Mouse (Mus musculus) brain, adult 2 months (tissue): ENCODE measurements at regions not wholly inside any gene's neighbourhood (a gene's known extent, or its start where the extent isn't known, plus 50 kb on each side); places are given as distances from the start of the nearest gene placed in this dataset.

Experiments
- DNase-seq: peaks from one replicate; pipeline ENCODE4 v3.0.0; 2011; ENCODE audit warnings: low read depth, low spot score

GRCm38 (mm10) chr5:119563510-119564351 is 106.7 kb upstream of the Tbx3 start:
- peak; percentile 5 for DNase-seq

- DNase-seq = no peak
These were observed 102.8 kb upstream of the Tbx3 start for GRCm38 (mm10) chr5:119567639-119568038.

GRCm38 (mm10) chr5:119570054-119570453 is 100.4 kb upstream of the Tbx3 start:
- DNase-seq = no peak

- no peak for DNase-seq
These were observed 98.8 kb upstream of the Tbx3 start for GRCm38 (mm10) chr5:119571644-119572043.

- no peak for DNase-seq
These were observed 95.3 kb upstream of the Tbx3 start for GRCm38 (mm10) chr5:119575124-119575523.

GRCm38 (mm10) chr5:119579288-119579687 is 91.2 kb upstream of the Tbx3 start:
- no peak for DNase-seq

- no peak for DNase-seq
These were observed 90.7 kb upstream of the Tbx3 start for GRCm38 (mm10) chr5:119579806-119580205.

- DNase-seq = no peak
These were observed 90.1 kb upstream of the Tbx3 start for GRCm38 (mm10) chr5:119580395-119580794.

GRCm38 (mm10) chr5:119580798-119581197 is 89.7 kb upstream of the Tbx3 start:
- DNase-seq = no peak

GRCm38 (mm10) chr5:119584389-119584788 is 86.1 kb upstream of the Tbx3 start:
- DNase-seq = no peak

- no peak for DNase-seq
These were observed 85.6 kb upstream of the Tbx3 start for GRCm38 (mm10) chr5:119584914-119585313.

- no peak for DNase-seq
These were observed 83.9 kb upstream of the Tbx3 start for GRCm38 (mm10) chr5:119586391-119587058.

- DNase-seq = peak; percentile 3
These were observed 83.1 kb upstream of the Tbx3 start for GRCm38 (mm10) chr5:119587239-119587811.

GRCm38 (mm10) chr5:119588340-119589272 is 81.9 kb upstream of the Tbx3 start:
- no peak for DNase-seq

- no peak for DNase-seq
These were observed 79.2 kb upstream of the Tbx3 start for GRCm38 (mm10) chr5:119591271-119591670.

GRCm38 (mm10) chr5:119592891-119593290 is 77.6 kb upstream of the Tbx3 start:
- no peak for DNase-seq

- DNase-seq = no peak
These were observed 75.9 kb upstream of the Tbx3 start for GRCm38 (mm10) chr5:119594541-119594940.

GRCm38 (mm10) chr5:119596295-119596993 is 74.0 kb upstream of the Tbx3 start:
- DNase-seq = no peak

GRCm38 (mm10) chr5:119596994-119597391 is 73.5 kb upstream of the Tbx3 start:
- no peak for DNase-seq

GRCm38 (mm10) chr5:119597530-119597929 is 72.9 kb upstream of the Tbx3 start:
- DNase-seq = no peak

- no peak for DNase-seq
These were observed 72.3 kb upstream of the Tbx3 start for GRCm38 (mm10) chr5:119598166-119598565.
